Mouse (Mus musculus) small intestine, adult 2 months (tissue): ENCODE data around the gene Zfpm1. TPM values are rescaled to one million over a fixed set of nuclear protein-coding genes. Genes with fewer than 3 reads are reported as not detected.

Experiments
- H3K27ac ChIP-seq: fragments of 200-500 bp; 2 replicates; pipeline ENCODE4 v1.5.1; 2012; ENCODE audit warnings: low read depth, low read length, control low read depth, inconsistent platforms; ENCODE audit not compliant: insufficient read depth
- H3K27me3 ChIP-seq: fragments of 200-500 bp; 2 replicates; pipeline ENCODE4 v1.6.1; 2012; ENCODE audit warnings: mild to moderate bottlenecking, moderate library complexity, low read length, inconsistent platforms; ENCODE audit not compliant: control insufficient read depth, insufficient read depth
- H3K36me3 ChIP-seq: fragments of 200-500 bp; 2 replicates; pipeline ENCODE4 v1.6.1; 2012; ENCODE audit warnings: mild to moderate bottlenecking, low read length, control low read depth, inconsistent platforms; ENCODE audit not compliant: control insufficient read depth, insufficient read depth
- H3K4me1 ChIP-seq: fragments of 200-500 bp; 2 replicates; pipeline ENCODE4 v1.6.1; 2012; ENCODE audit warnings: low read length, inconsistent platforms, mixed read lengths; ENCODE audit not compliant: control insufficient read depth, insufficient read depth, insufficient read length
- H3K4me3 ChIP-seq: fragments of 200-500 bp; 2 replicates; pipeline ENCODE4 v1.5.1; 2012; ENCODE audit warnings: low read depth, mild to moderate bottlenecking, control low read depth, inconsistent platforms, low read length, moderate library complexity
- CTCF ChIP-seq: fragments of 200-500 bp; IDR thresholded peaks from 2 replicates; pipeline ENCODE4 v1.5.1; 2012; ENCODE audit warnings: low read depth, mild to moderate bottlenecking, control low read depth, inconsistent platforms, low read length, moderate library complexity, mixed read lengths; ENCODE audit not compliant: insufficient replicate concordance, insufficient read length; ENCODE audit errors: extremely low read depth
- POLR2A ChIP-seq: fragments of 200-500 bp; IDR thresholded peaks from 2 replicates; pipeline ENCODE4 v1.6.1; 2012; ENCODE audit warnings: low read depth, mild to moderate bottlenecking, control low read depth, inconsistent platforms, low read length, moderate library complexity
- WGBS: fragments of 180-500 bp; shearing (Covaris S2); methylation state at CpG from one replicate; pipeline ENCODE4 v1.1.7; 2018; 5-methylcytosine and 5-hydroxymethylcytosine counted together
- polyA plus RNA-seq: library from polyadenylated mRNA; depleted of rRNA; stranded (reverse); fragments of >200 nt; gene quantifications from 2 replicates; pipeline ENCODE4 v1.2.3, GENCODE M21; 2012

The Zfpm1 gene
- polyA plus RNA-seq, 1 experiment = 153 TPM

DNA sequence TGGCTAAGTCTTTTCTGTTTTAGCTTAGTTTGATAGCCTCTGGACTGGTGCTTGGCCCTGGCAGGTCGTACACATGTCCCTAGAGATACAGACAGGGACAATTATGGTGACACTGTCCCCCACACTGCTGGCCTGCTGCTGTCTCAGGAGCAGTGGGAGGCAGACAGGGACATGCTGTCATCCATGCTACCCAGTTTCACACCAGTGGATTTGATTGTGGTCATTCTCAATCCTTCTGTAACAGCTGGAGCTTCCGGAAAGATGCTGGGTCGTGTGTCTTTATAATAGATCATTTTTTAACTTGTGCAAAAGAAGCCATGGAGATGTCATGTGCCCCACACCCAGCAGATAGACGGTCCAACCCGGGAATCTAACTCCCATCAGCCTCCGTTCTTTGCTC is 36.8 kb upstream of the Zfpm1 start:
- Histone ChIP-seq H3K27me3 (no peaks in the 10 kb centered on the region), H3K36me3 (no peaks in the 10 kb centered on the region), H3K4me1 (no peaks in the 10 kb centered on the region), H3K4me3 (no peak overlapping the region), H3K27ac (no peak overlapping the region)
- TF ChIP-seq CTCF = no peak
- no peak for TF ChIP-seq POLR2A
- WGBS = 81% methylated on average over 6 of the region's 6 CpGs

DNA sequence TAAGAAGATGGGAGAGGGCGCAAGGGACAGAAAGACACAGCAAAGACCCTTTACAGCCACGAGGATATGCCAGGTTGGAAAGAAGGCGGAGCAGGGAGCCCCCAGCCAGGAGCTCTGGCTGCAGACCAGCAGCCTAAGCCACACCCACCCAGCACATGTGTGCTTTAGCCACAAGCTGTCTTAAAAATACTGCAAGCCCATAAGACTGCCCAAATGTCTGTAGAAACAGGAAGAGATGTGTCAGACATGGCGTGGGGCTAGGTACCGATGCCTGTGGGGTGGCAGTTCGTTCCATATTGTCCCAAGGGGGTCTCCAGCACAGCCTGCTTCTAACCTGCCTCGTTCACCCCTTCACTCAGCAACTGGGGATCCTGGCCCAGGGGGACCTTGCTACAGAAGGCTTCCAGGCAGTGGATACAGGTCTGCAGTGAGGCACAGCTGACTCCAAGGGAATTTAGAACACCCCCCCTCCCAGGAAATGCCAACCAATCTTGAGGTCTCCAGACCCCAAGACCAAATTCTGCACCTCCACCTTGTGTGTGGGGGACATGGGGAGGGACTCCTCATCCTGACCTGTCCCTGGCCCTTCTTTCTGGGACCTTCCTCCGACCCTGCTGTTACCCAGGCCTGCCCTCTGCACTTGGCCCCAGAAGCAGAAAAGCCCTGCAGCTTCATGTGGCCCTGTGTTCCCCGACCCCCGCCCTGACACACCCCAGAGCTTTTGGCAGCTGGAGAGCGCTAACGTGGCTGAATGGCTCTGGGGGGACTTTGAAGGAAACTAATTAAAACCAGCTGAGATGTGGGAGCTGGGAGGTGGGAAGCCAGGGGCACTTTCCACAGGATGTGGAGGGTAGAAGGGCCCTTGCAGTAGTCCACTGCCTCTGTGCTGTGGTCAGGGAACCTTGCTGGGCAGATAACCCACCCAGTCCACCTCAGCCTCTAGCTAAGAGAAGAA is 35.4 kb upstream of the Zfpm1 start:
- H3K4me1 ChIP-seq = no peaks in the 10 kb centered on the region
- TF ChIP-seq CTCF (no peak), POLR2A (no peak)
- 41% methylated on average over 12 of the region's 12 CpGs for WGBS
- no peak overlapping the region for H3K27ac ChIP-seq
- no peaks in the 10 kb centered on the region for H3K27me3 ChIP-seq
- H3K4me3 ChIP-seq = no peak overlapping the region
- H3K36me3 ChIP-seq = no peaks in the 10 kb centered on the region

DNA sequence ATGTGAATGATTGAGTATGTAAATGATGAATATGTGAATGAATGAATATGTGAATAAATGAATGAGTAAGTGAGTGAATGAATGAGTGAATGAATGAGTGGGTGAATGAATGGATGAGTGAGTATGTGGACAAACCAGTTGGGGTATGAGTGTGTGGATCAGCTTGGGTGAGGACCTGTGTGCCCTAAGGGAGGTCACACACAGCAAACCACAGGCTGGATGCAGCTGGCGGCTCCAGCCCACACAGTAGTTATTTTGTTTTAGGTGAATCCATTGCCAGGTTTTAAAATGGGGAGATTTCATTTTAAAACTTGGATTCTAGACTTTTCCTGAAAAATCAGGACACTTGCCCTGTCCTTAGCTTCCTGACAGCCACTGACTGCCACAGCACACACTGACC is 30.2 kb upstream of the Zfpm1 start:
- H3K27me3 ChIP-seq = no peaks in the 10 kb centered on the region
- H3K4me3 ChIP-seq = no peak overlapping the region
- no peaks in the 10 kb centered on the region for H3K4me1 ChIP-seq
- no peaks in the 10 kb centered on the region for H3K36me3 ChIP-seq
- 91% methylated on average over 1 of the region's 1 CpGs for WGBS
- H3K27ac ChIP-seq = no peak overlapping the region
- TF ChIP-seq POLR2A = no peak
- no peak for TF ChIP-seq CTCF

DNA sequence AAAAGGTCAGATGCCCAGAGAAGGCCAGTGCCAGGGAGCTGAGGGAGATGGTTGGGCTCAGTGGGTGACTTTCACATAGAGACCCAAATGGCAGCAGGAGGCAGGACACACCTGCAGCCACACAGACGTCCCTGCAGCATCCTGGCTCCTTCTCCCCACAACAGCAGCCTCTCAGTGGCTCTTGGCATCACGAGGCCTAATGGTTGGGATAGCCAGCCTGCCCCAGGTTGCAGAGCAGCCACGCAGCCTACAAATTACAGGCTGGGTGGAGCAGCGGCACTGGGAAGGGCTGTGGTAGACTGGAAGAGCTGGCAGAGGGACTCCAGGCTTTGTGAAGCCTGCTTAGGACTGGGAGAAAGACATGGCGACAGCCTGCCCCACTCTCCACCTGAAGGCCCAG is 29.6 kb upstream of the Zfpm1 start:
- TF ChIP-seq CTCF (no peak), POLR2A (no peak)
- WGBS = 50% methylated on average over 5 of the region's 5 CpGs
- no peak overlapping the region for H3K4me3 ChIP-seq
- no peak overlapping the region for H3K27ac ChIP-seq
- H3K27me3 ChIP-seq = no peaks in the 10 kb centered on the region
- no peaks in the 10 kb centered on the region for H3K4me1 ChIP-seq
- H3K36me3 ChIP-seq = no peaks in the 10 kb centered on the region

DNA sequence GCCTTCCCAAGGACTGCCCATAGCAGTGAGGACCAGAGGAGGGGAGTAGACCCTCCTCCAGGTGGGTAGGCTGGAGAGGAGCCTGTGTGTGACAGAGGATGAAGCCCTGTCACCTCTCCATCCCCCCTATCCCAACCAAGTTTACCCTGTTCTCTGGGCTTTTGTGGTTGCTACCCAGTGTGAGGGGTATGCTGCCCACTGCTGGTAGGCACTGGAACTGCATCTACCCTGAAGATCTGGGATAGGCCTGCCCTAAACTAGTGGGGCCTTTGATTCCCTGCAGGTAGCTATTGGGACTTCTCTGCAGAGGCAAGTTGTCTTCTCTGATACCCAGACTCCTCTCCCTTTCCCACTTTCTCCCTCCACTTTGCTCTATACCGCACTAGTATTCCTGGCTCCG is 22.6 kb upstream of the Zfpm1 start:
- H3K27ac ChIP-seq = no peak overlapping the region
- H3K27me3 ChIP-seq = no peaks in the 10 kb centered on the region
- TF ChIP-seq POLR2A (no peak), CTCF (peak; percentile 98; the same call in 1 of the 2 replicates)
- 78% methylated on average over 2 of the region's 2 CpGs for WGBS
- H3K4me1 ChIP-seq = no peaks in the 10 kb centered on the region
- H3K36me3 ChIP-seq = no peaks in the 10 kb centered on the region
- no peak overlapping the region for H3K4me3 ChIP-seq

DNA sequence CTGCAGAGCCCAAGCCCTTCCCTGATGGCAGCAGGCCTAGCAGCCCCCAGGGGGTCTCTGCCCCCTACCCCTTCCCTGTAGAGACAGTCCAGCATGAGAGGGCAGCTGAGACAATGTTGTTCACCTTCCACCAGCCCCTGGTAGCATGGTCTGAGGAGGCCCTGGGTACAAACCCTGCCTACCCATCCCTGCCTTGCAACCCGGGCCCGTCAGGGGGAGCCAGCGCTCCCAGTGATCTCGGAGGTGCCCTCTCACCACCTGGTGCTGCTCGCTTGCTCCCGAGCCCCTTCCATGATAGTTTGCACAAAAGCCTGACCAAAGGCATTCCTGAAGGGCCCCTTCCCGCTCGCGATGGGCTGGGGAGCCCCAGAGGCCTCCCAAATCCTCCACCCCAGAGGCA is 21.2 kb upstream of the Zfpm1 start:
- no peaks in the 10 kb centered on the region for H3K36me3 ChIP-seq
- TF ChIP-seq CTCF (no peak), POLR2A (no peak)
- no peak overlapping the region for H3K27ac ChIP-seq
- H3K4me3 ChIP-seq = no peak overlapping the region
- 68% methylated on average over 9 of the region's 9 CpGs for WGBS
- no peaks in the 10 kb centered on the region for H3K4me1 ChIP-seq
- H3K27me3 ChIP-seq = no peaks in the 10 kb centered on the region

DNA sequence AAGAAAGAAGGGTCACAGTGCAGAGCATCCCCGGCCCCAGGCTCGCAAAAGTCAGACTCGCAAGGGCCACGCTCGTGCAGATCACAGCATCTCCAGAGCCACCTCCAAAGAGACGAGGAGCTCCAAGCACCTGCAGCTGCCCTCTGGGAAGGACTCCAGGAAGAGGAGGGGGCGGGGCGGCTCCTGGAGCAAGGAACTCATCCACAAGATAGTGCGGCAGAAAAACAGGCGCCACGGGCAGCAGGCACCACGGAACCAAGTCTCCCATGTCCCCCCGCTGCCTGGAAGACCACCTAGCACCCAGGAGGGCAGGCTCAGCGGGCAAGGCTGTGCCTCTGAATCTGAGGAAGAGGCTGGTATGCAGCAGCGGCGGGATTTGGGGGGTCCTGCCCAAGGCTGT is 19.1 kb upstream of the Zfpm1 start:
- TF ChIP-seq POLR2A = no peak
- no peak for TF ChIP-seq CTCF

More for the DNA sequence above, 19.1 kb upstream of the Zfpm1 start:
- Histone ChIP-seq H3K27me3 (no peaks in the 10 kb centered on the region), H3K4me3 (no peak overlapping the region), H3K27ac (no peak overlapping the region), H3K4me1 (no peaks in the 10 kb centered on the region), H3K36me3 (no peaks in the 10 kb centered on the region)
- WGBS = 51% methylated on average over 16 of the region's 16 CpGs
